Comparison of ENCODE assay signal across 16 mouse cellular contexts in genomic region chr4:143154571-143154970, GRCm38 (mm10).
"Had no signal": no experiment of that assay in that cellular context is flagged by ENCODE, and none has a peak within 500 bp of the region (broad histone marks: within the 10 kb centered on the region; RNA-seq: fewer than 3 reads in every experiment).

No protein-coding gene starts in this region.

- H3K9ac ChIP-seq: liver, embryonic 13.5 days; neural tube, embryonic 13.5 days had no signal

- ATAC-seq: intestine, embryonic 16.5 days had no signal

- H3K4me2 ChIP-seq: liver, embryonic 13.5 days; neural tube, embryonic 13.5 days had no signal

- H3K4me3 ChIP-seq: left cerebral cortex, adult 2 months; limb, embryonic 10.5 days; liver, embryonic 13.5 days; neural tube, embryonic 13.5 days had no signal

- H3K27me3 ChIP-seq: liver, embryonic 13.5 days; neural tube, embryonic 13.5 days had no signal

- H3K27ac ChIP-seq: left cerebral cortex, adult 2 months; limb, embryonic 10.5 days; liver, embryonic 13.5 days; neural tube, embryonic 13.5 days had no signal

- DNase-seq: kidney, adult 9 months; kidney, postnatal 10 days; kidney, postnatal 4 days; liver, embryonic 13.5 days; lung, adult 2 months; lung, postnatal 14 days; midbrain, embryonic 14.5 days; retina, postnatal 1 day; right cerebral cortex, postnatal 4 days; spleen, adult 18-20 months; thymus, adult 18-20 months; thymus, postnatal 14 days had no signal

- H3K9me3 ChIP-seq: limb, embryonic 10.5 days; liver, embryonic 13.5 days; neural tube, embryonic 13.5 days had no signal

- H3K36me3 ChIP-seq: neural tube, embryonic 13.5 days had no signal
